Mouse (Mus musculus) thymus, postnatal 10 days (tissue): Measurements from ENCODE around the gene Tatdn3.
"Not testable (repeated sequence)": the region's sequence is repeated elsewhere in the genome, so short reads cannot be mapped to it uniquely, and the experiment has no call there.

Experiments used
- DNase-seq, 2 experiments: peaks; one replicate each; pipeline ENCODE4 v3.0.0; 2021; ENCODE audit warnings: low spot score in 2 of 2

The Tatdn3 gene

DNA sequence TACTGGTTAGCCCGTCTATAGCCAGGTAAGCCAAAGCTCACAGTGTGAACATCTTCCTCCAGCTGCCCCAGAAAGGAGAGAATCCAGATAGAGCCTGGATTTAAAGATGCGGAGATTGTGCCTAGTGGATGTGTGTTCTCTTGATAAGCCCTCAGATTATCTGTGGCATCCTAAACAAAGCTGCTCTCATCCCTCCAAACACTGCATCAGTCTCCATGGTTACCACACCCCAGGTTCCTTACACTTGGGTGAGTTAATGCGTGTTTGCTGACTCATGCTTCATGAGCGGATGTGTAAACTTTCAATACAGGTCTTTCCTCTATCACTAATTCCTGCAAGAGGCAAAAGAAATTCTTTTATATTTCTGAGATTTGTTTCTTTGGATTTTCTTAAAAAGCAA lies 27.1 kb downstream of the Tatdn3 start:
- DNase-seq: no peak

DNA sequence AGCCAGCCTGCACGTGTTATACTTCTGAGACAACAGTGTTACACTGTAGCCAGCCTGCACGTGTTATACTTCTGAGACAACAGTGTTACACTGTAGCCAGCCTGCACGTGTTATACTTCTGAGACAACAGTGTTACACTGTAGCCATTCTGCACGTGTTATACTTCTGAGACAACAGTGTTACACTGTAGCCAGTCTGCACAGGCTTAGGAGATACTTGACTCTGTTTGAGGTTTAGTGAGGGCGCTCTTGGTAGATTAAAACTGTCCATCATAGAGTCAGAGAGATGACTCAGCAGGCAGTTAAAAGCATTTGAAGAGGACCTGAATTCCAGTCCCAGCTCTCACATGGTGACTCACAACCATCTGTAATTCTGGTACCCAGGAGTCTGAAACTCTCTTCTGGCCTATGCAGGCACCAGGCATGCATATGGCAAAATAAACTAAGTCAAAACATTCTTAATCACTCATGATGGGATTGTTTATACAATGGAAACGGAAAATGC lies 31.8 kb downstream of the Tatdn3 start:
- DNase-seq: not testable (repeated sequence)

DNA sequence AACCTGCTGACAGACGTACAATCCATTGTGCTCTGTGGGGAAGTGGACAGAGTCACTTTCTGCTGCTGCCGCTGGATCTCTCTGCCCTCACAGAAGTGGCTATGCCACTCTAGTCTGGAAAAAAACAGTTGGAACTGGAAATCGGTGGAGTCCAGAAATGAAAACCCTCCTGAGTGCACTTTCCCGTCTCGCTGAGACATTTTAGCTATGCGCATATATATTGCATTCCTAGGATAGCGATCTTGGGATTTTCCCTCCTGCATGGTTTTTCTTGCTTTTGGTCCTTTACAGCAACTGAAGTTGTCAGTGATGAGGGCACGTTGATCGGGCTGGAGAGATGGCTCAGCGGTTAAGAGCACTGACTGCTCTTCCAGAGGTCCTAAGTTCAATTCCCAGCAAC lies 32.5 kb downstream of the Tatdn3 start:
- no peak for DNase-seq

DNA sequence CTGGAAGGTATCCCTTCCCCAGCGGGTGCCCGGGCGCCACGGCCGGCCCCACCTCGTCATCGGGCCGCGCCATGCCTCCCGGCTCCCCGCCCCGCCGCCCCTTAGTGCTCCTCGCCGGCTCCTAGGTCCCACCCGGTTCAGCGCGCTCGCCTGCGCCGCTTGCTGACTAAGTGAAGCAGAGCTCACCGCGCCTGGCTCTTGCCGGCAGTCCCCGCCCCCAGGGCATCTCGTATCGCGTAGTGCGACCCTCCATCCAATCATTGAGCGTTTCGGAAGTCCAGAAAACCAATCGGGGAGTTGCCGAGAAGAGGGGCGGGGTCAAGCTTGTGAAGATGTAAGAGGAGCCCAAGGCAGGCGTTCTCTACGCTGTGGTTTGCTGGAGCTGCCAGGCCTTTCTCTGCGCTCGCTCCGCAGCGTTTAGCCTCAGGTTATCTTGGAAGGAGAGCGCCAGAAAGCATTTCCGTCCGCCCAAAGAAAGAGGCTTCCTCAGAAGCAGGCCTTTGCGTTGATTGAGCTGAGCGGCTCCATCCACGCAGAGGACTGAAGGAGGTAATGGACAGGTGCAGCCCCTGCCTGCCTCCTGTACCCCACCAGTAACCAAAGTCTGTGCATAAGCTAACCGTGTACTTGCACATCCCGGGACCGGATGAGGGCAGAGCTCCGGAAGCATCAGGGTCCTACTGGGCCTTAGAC lies 36.6 kb downstream of the Tatdn3 start, which contains the start of gene Flvcr1:
Flvcr1 (minus strand) TSS at position 138 of the 693 bp plus-strand sequence.
- DNase-seq: peak; percentile 98 to 99

GRCm38 (mm10) chr1:191025016-191026012 lies 37.4 kb downstream of the Tatdn3 start:
- DNase-seq: no peak

GRCm38 (mm10) chr1:191023806-191024205 lies 38.9 kb downstream of the Tatdn3 start:
- DNase-seq: not testable (repeated sequence)

- DNase-seq: no peak
Measured at GRCm38 (mm10) chr1:191023140-191023539, 39.6 kb downstream of the Tatdn3 start.

GRCm38 (mm10) chr1:191021016-191021415 lies 41.7 kb downstream of the Tatdn3 start:
- no peak for DNase-seq

DNA sequence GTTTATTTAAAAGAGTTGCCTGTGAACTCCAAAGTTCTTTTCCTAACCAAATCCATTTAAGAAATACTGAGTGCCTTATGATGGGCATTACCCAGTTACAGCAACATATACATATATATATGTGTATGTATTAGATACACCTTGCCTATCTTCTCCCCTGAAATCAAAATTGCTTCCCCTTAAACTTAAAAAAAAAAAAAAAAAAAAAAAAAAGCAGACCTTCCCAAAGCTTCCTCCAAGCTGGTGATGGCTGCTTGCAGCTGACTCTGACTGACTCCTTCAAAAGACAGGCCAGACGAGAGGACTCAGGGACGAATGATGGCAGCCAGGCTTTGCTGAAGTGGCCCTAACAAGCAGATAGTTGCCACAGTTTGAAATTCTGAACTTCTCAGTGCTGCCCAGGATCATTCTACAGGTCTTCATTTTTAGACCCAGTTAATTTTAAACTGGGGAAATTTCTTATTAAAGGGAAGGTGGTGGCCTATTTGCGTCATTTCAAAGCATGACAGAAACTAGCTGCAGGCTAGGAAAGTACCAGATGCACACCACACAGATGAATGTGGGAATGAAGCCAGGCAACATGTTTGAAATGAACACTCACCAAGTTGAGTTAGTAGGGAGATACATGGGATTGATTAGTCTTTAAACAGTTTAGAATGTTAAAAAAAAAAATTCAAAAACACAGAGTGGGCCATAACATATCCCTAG lies 42.4 kb downstream of the Tatdn3 start:
- no peak for DNase-seq

DNA sequence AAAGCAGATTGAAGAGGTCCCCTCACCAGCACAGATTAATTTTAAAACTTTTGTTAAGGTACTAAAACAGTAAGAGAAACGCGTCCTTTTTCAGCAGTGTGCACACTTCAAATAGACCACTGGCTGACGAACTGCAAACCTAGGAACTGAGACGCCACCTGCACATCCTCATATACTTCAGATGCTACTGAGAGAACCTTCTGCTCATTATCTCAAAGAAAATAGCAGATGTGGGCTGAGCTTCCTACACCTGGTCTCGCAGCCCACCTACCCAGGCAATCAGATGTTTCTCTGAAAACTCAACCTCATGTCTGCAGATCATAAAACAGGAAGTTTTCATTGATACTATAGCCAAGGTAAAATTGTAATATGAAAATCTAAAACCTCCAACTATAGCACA lies 42.9 kb downstream of the Tatdn3 start:
- peak; percentile 25 to 34 for DNase-seq

DNA sequence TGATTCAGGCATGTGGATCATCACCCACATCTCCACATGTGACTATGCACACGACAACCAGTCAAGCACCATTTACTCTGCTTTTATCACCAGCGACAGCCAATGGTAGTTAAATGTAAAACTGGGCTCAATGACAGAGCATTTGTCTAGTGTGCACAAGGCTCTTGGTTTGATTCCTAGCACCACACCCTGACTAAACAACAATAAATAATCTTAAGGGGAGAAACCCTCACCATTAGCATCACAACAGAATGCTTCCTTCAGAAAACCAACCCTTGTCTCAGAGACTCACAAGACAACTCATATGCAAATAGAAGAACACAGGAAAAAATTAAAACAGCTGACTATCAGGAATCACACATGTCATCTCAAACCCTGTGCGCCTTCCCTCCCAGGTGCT lies 48.5 kb downstream of the Tatdn3 start:
- DNase-seq: no peak

- DNase-seq: no peak
Measured at GRCm38 (mm10) chr1:191008707-191009106, 54.0 kb downstream of the Tatdn3 start.

DNA sequence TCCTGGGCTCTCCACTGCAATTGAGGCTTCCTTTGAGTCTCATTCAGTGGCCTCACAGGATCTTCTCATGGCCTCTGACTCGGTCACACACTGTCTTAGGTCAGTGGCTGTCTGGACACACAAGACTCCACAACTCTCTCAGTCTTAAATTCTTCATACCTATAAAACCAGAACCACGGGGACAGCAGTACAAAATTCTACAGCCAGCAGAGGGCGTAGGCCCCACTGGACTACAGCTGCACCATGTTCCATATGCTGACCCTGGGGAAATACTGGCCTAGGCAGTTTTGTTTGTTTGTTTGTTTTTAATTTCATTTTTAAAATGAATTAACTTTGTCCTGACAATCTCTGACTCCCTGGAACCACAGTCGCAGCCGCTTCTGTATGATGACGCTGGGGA lies 60.5 kb downstream of the Tatdn3 start:
- peak in 1 of 2 experiments; percentile 25 for DNase-seq

GRCm38 (mm10) chr1:191000686-191001085 lies 62.0 kb downstream of the Tatdn3 start:
- no peak for DNase-seq

DNA sequence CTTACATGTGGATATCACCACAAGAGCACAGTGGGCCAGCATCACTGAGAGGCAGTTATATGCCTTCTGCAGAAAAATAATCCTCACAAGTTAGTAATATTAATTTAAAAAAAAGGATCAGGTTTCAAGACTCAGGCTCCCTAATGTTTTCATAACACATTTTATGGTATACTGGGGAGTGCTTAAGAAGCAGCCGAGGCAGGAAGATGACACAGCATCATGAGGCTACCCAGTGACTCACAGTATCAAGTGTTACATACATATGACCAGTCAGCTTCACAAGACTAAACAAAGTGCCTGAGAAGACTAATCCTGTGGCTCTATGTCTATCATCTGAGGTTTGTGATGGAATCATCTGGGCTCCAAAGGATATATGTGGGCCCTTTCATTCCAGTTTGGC lies 64.7 kb downstream of the Tatdn3 start:
- no peak for DNase-seq

DNA sequence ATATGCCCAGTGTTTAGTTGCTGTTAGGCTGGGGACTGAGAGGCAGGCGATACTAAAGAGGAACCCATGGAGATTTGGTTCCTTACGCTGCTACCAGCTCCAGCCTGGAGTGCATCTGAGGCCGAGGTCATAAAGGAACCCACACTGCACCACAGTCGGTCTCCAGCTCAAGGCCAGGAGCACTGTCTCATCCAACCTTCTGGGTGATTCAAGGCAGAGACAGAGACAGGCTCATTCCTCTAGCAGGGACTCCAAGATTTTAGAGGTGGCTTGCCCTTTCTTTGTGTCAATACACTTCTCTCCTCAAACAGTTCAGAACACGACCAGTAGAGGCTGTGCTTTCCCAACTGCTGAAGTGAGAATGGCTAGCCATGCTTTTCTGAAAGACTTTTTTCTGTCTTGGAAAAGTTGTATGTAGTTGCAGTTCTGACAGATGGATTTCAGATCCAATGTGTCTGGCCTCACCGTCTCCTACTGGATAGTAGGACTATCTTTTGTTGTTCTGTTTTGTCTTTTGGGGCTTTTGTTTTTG lies 66.3 kb downstream of the Tatdn3 start:
- DNase-seq: no peak
